Mouse (Mus musculus) brain, embryonic 14.5 days (tissue): ENCODE results near the gene Dgkz.

Source experiments
- CTCF ChIP-seq: fragments of 200-500 bp; IDR thresholded peaks from 2 replicates; pipeline ENCODE4 v1.5.1; 2012; ENCODE audit warnings: inconsistent platforms, mild to moderate bottlenecking, moderate library complexity, borderline replicate concordance; ENCODE audit not compliant: insufficient read depth, insufficient read length; ENCODE audit errors: extremely low read depth
- POLR2A ChIP-seq: fragments of 200-500 bp; IDR thresholded peaks from 2 replicates; pipeline ENCODE4 v1.6.1; 2012; ENCODE audit warnings: mild to moderate bottlenecking, inconsistent platforms, borderline replicate concordance; ENCODE audit not compliant: poor library complexity, insufficient read depth, insufficient read length, severe bottlenecking; ENCODE audit errors: extremely low read depth

- TF ChIP-seq CTCF: no peak
- no peak for TF ChIP-seq POLR2A
Observed at GRCm38 (mm10) chr2:92011424-92012353, 36.0 kb upstream of the Dgkz start.
